Mouse (Mus musculus) gastrocnemius, postnatal 10 days (tissue): ENCODE data around the gene Trappc13. TPM values are rescaled to one million over a fixed set of nuclear protein-coding genes. Genes with fewer than 3 reads are reported as not detected.
A peak's percentile ranks its signal among the peaks of the same experiment; 100 is the strongest.

Experiments
- DNase-seq: peaks from one replicate; pipeline ENCODE4 v3.0.0; 2021; ENCODE audit warnings: mixed read lengths
- total RNA-seq, 2 experiments: library from RNA; stranded (reverse); gene quantifications; 2 replicates each; pipeline ENCODE4 v1.2.3; 2021

Trappc13 gene
- total RNA-seq, 2 experiments from 2014 or later, result 30.6 to 33.6 TPM

- no peak for DNase-seq
These were observed 63.4 kb downstream of the Trappc13 start for GRCm38 (mm10) chr13:104114827-104115226.

- DNase-seq, result no peak
These were observed 64.5 kb downstream of the Trappc13 start for GRCm38 (mm10) chr13:104113782-104114181.

GRCm38 (mm10) chr13:104112266-104112900 lies 65.9 kb downstream of the Trappc13 start:
- DNase-seq, result no peak

GRCm38 (mm10) chr13:104110526-104110925 lies 67.7 kb downstream of the Trappc13 start:
- DNase-seq, result no peak

- DNase-seq, result peak; percentile 36
These were observed 68.3 kb downstream of the Trappc13 start for GRCm38 (mm10) chr13:104109816-104110521.

GRCm38 (mm10) chr13:104109288-104109815 lies 68.9 kb downstream of the Trappc13 start, which contains the start of the genes Nln and Sgtb:
Gene Nln, minus strand, starts transcription at chr13:104109614.
Gene Sgtb, plus strand, starts transcription at chr13:104109741.
- DNase-seq, result peak; percentile 86

GRCm38 (mm10) chr13:104108651-104109287 lies 69.5 kb downstream of the Trappc13 start:
- DNase-seq, result no peak

GRCm38 (mm10) chr13:104101606-104102235 lies 76.5 kb downstream of the Trappc13 start:
- DNase-seq, result no peak

GRCm38 (mm10) chr13:104100416-104100815 lies 77.9 kb downstream of the Trappc13 start:
- DNase-seq, result no peak

GRCm38 (mm10) chr13:104097190-104097589 lies 81.1 kb downstream of the Trappc13 start:
- DNase-seq, result no peak

- DNase-seq, result no peak
These were observed 82.3 kb downstream of the Trappc13 start for GRCm38 (mm10) chr13:104095955-104096354.

- no peak for DNase-seq
These were observed 83.5 kb downstream of the Trappc13 start for GRCm38 (mm10) chr13:104094531-104095385.

Other genes with a start within 250 kb of the Trappc13 start
- 10 to 100 TPM in 1 of 2 experiments, 1 to 10 TPM in 1; 9.5 to 10.7 TPM for gene Nln, start 68.9 kb downstream of the Trappc13 start, total RNA-seq
- gene Sgtb, start 68.7 kb downstream of the Trappc13 start, total RNA-seq, result 1 to 10 TPM; 1.2 to 1.6 TPM
- 10 to 100 TPM; 17.6 to 19.0 TPM for gene Trim23, start 328 bp upstream of the Trappc13 start, total RNA-seq
- 1 to 10 TPM; 2.6 to 3.1 TPM for gene Cenpk, start 50.1 kb upstream of the Trappc13 start, total RNA-seq
- gene Ppwd1, start 50.4 kb upstream of the Trappc13 start, total RNA-seq, result 1 to 10 TPM; 6.3 to 9.6 TPM
- gene Adamts6, start 109.4 kb upstream of the Trappc13 start, total RNA-seq, result 1 to 10 TPM; 1.1 to 1.9 TPM